Mouse (Mus musculus) stomach, embryonic 15.5 days (tissue): ENCODE results near the gene S1pr4. TPM values are rescaled to one million over a fixed set of nuclear protein-coding genes. Genes with fewer than 3 reads are reported as not detected.

Source experiments
- ATAC-seq: fragments of 200-750 bp; cut with Nextera tagmentation; 2 replicates; pipeline ENCODE4 v1.8.0; 2017; ENCODE audit warnings: low read depth, moderate number of reproducible peaks, moderate TSS enrichment; ENCODE audit not compliant: insufficient read depth, low FRiP score
- H3K27ac ChIP-seq: fragments of 300-500 bp; sonication (generic); 2 replicates; pipeline ENCODE4 v1.5.1; 2015; ENCODE audit warnings: mild to moderate bottlenecking, inconsistent platforms
- H3K27me3 ChIP-seq: fragments of 300-500 bp; sonication (generic); replicated peaks from 2 replicates; pipeline ENCODE4 v1.6.1; 2015; ENCODE audit warnings: inconsistent platforms
- H3K36me3 ChIP-seq: fragments of 300-500 bp; sonication (generic); 2 replicates; pipeline ENCODE4 v1.6.1; 2015; ENCODE audit warnings: inconsistent platforms
- H3K4me1 ChIP-seq: fragments of 300-500 bp; sonication (generic); 2 replicates; pipeline ENCODE4 v1.6.1; 2015; ENCODE audit warnings: inconsistent platforms
- H3K4me2 ChIP-seq: fragments of 300-500 bp; sonication (generic); 2 replicates; pipeline ENCODE4 v1.6.1; 2015; ENCODE audit warnings: mild to moderate bottlenecking, inconsistent platforms
- H3K4me3 ChIP-seq: fragments of 300-500 bp; sonication (generic); replicated peaks from 2 replicates; pipeline ENCODE4 v1.5.1; 2015; ENCODE audit warnings: inconsistent platforms
- H3K9ac ChIP-seq: fragments of 300-500 bp; sonication (generic); 2 replicates; pipeline ENCODE4 v1.6.1; 2015; ENCODE audit warnings: inconsistent platforms
- H3K9me3 ChIP-seq: fragments of 300-500 bp; sonication (generic); 2 replicates; pipeline ENCODE4 v1.6.1; 2016; ENCODE audit warnings: inconsistent platforms
- WGBS: fragments of 180-500 bp; shearing (Covaris S2); methylation state at CpG from one replicate; pipeline ENCODE4 v1.1.7; 2015; 5-methylcytosine and 5-hydroxymethylcytosine counted together
- microRNA-seq: library from miRNA; unstranded; fragments of <30 nt; microRNA quantifications from one replicate; pipeline ENCODE4, GENCODE M21; 2016
- polyA plus RNA-seq: library from polyadenylated mRNA; unstranded; fragments of >200 nt; fragmentation: Nextera tagmentation; extraction: Ambion mirVana; gene quantifications from 2 replicates; pipeline ENCODE4 v1.2.1, GENCODE M21; 2015

The S1pr4 gene
- polyA plus RNA-seq, 1 experiment from 2014 or later: 1.6 TPM

DNA sequence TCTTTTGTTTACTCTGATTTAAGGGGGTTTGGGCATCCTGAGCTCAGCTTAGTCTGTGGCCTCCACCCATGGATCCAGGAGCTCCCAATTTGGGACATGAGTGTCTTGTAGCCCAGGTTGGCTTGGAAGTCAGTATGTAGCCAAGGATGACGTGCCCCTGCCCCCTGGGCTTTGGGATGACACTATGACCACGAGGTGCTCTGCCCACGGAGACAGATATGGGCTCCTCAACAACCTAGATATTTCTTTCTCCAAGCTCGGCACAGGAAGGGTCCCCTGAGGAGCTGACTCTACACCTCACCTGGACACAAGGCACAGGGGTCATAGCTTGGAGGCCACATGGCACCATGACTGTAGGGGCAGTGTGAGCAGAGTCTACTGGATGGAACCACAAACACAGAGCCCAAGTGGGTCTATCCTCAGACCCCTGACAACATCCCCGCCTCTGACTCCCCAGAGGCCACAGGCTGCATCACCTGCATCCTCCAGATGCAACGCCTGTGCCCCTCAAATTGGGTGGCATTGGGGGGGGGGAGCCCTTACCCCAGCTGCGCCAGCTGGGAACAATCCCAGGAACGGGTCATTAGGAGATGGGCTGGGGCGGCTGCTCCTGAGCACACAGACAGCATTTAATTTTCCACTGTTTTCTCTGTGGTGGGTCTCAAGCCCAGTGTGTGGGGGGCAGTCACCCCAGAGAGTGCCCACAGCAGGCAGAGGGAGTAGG, 49.1 kb downstream of the S1pr4 start:
- Histone ChIP-seq H3K36me3 (no peaks in the 10 kb centered on the region), H3K9me3 (no peaks in the 10 kb centered on the region), H3K9ac (no peak overlapping the region), H3K4me2 (no peak overlapping the region), H3K27me3 (peaks cover 53% of the 10 kb centered on the region), H3K27ac (no peak overlapping the region), H3K4me3 (no peak overlapping the region), H3K4me1 (no peaks in the 10 kb centered on the region; the same call in 1 of the 2 replicates)
- ATAC-seq: no peak
- 53% methylated on average over 9 of the region's 9 CpGs for WGBS

GRCm38 (mm10) chr10:81450140-81450539, 49.8 kb downstream of the S1pr4 start:
- Histone ChIP-seq H3K36me3 (no peaks in the 10 kb centered on the region), H3K9ac (no peak overlapping the region), H3K4me2 (no peak overlapping the region), H3K9me3 (no peaks in the 10 kb centered on the region), H3K4me1 (no peaks in the 10 kb centered on the region; the same call in 1 of the 2 replicates), H3K4me3 (no peak overlapping the region), H3K27me3 (peaks cover 46% of the 10 kb centered on the region), H3K27ac (no peak overlapping the region)
- ATAC-seq: peak; percentile 72
- 3% methylated on average over 7 of the region's 7 CpGs for WGBS

Small RNAs within 50 kb of the gene (microRNA-seq; reads per million reads assigned to microRNA genes)
- gene Gm25595: not detected

Other genes with a start within 250 kb of the S1pr4 start
- 3.4 and 3.8 TPM in 2 replicates for gene Matk, start 247.2 kb downstream of the S1pr4 start, polyA plus RNA-seq
- 217 and 233 TPM in 2 replicates for gene Mrpl54, start 233.2 kb downstream of the S1pr4 start, polyA plus RNA-seq
- gene Apba3, start 233.2 kb downstream of the S1pr4 start, polyA plus RNA-seq: 54.4 and 58.1 TPM in 2 replicates
- gene Tjp3, start 208.6 kb downstream of the S1pr4 start, polyA plus RNA-seq: 32.6 and 38.7 TPM in 2 replicates
- 43.1 and 47.6 TPM in 2 replicates for gene Pip5k1c, start 207.2 kb downstream of the S1pr4 start, polyA plus RNA-seq
- 40.5 and 40.9 TPM in 2 replicates for gene Cactin, start 179.0 kb downstream of the S1pr4 start, polyA plus RNA-seq
- gene Tbxa2r, start 171.4 kb downstream of the S1pr4 start, polyA plus RNA-seq: 23.5 and 25.3 TPM in 2 replicates
- gene Gipc3, start 156.9 kb downstream of the S1pr4 start, polyA plus RNA-seq: 0.04 and 0.12 TPM in 2 replicates
- gene Hmg20b, start 149.7 kb downstream of the S1pr4 start, polyA plus RNA-seq: 78.8 and 79.1 TPM in 2 replicates
- 12.8 and 13.6 TPM in 2 replicates for gene Mfsd12, start 142.6 kb downstream of the S1pr4 start, polyA plus RNA-seq
- 1.2 and 1.5 TPM in 2 replicates for gene 4930404N11Rik, start 134.3 kb downstream of the S1pr4 start, polyA plus RNA-seq
- gene Fzr1, start 121.6 kb downstream of the S1pr4 start, polyA plus RNA-seq: 88.5 and 90.5 TPM in 2 replicates
- gene Dohh, start 115.7 kb downstream of the S1pr4 start, polyA plus RNA-seq: 78.9 and 80.4 TPM in 2 replicates
- gene Gm48551, start 115.7 kb downstream of the S1pr4 start, polyA plus RNA-seq: 2.9 and 3.3 TPM in 2 replicates
- 0.41 and 1.4 TPM in 2 replicates for gene Gm48552, start 111.1 kb downstream of the S1pr4 start, polyA plus RNA-seq
- gene Smim24, start 107.1 kb downstream of the S1pr4 start, polyA plus RNA-seq: 59.5 and 77.5 TPM in 2 replicates
- 65.5 and 78.2 TPM in 2 replicates for gene Nfic, start 44.5 kb downstream of the S1pr4 start, polyA plus RNA-seq
- 1.7 and 1.8 TPM in 2 replicates for gene Celf5, start 17.4 kb downstream of the S1pr4 start, polyA plus RNA-seq
- gene Ncln, start 3.7 kb downstream of the S1pr4 start, polyA plus RNA-seq: 83.9 and 93.7 TPM in 2 replicates
- gene Gna15, start 24.1 kb upstream of the S1pr4 start, polyA plus RNA-seq: 4.4 and 5.8 TPM in 2 replicates
- gene Gna11, start 45.1 kb upstream of the S1pr4 start, polyA plus RNA-seq: 113 and 134 TPM in 2 replicates
- gene Aes, start 59.4 kb upstream of the S1pr4 start, polyA plus RNA-seq: 692 and 697 TPM in 2 replicates
- gene Tle2, start 74.4 kb upstream of the S1pr4 start, polyA plus RNA-seq: 28.8 and 35.6 TPM in 2 replicates
- gene Tle6, start 100.9 kb upstream of the S1pr4 start, polyA plus RNA-seq: 31.2 and 42.1 TPM in 2 replicates
- 0.55 and 0.71 TPM in 2 replicates for gene BC025920, start 106.1 kb upstream of the S1pr4 start, polyA plus RNA-seq
- gene Sirt6, start 127.7 kb upstream of the S1pr4 start, polyA plus RNA-seq: 32.9 and 33.3 TPM in 2 replicates
- 10.9 and 12.6 TPM in 2 replicates for gene Ankrd24, start 128.4 kb upstream of the S1pr4 start, polyA plus RNA-seq
- gene Gm10778, start 148.9 kb upstream of the S1pr4 start, polyA plus RNA-seq: 4.3 and 5.2 TPM in 2 replicates
- gene Zfp433, start 204.7 kb upstream of the S1pr4 start, polyA plus RNA-seq: 11.8 and 13.6 TPM in 2 replicates